Mouse (Mus musculus) MEL (cell line): ENCODE data around the gene Tfap4. TPM values are rescaled to one million over a fixed set of nuclear protein-coding genes. Genes with fewer than 3 reads are reported as not detected.
A peak's percentile ranks its signal among the peaks of the same experiment; 100 is the strongest.

Experiments
- DNase-seq: peaks from one replicate; pipeline ENCODE4 v3.0.0; 2011; ENCODE audit warnings: low read depth, low spot score
- H3K27ac ChIP-seq: 2 replicates; pipeline ENCODE4 v1.5.1; 2012; ENCODE audit warnings: low read depth, mild to moderate bottlenecking, control low read depth, low read length, moderate library complexity; ENCODE audit not compliant: control insufficient read depth
- H3K27me3 ChIP-seq, 2 experiments: fragments of 150-350 bp in 1 of 2; sonication (generic) in 1 of 2; 2 replicates each; pipeline ENCODE4 v1.6.1; 2012; ENCODE audit warnings: low read length in 2 of 2, mild to moderate bottlenecking in 2 of 2, improper control_type of control experiment in 1 of 2, moderate library complexity in 1 of 2; ENCODE audit not compliant: insufficient read depth in 2 of 2, control insufficient read depth in 1 of 2
- H3K36me3 ChIP-seq, 2 experiments: 2 replicates each; pipeline ENCODE4 v1.6.1; 2012 to 2014; ENCODE audit warnings: low read length in 2 of 2, improper control_type of control experiment in 1 of 2, inconsistent platforms in 1 of 2, mild to moderate bottlenecking in 1 of 2; ENCODE audit not compliant: insufficient read depth in 2 of 2, control insufficient read depth in 1 of 2
- H3K4me1 ChIP-seq, 2 experiments: fragments of 150-350 bp in 1 of 2; sonication (generic) in 1 of 2; 2 replicates each; pipeline ENCODE4 v1.6.1; 2012; ENCODE audit warnings: low read length in 2 of 2, improper control_type of control experiment in 1 of 2, mild to moderate bottlenecking in 1 of 2; ENCODE audit not compliant: insufficient read depth in 2 of 2, control insufficient read depth in 1 of 2
- H3K4me3 ChIP-seq, 2 experiments: fragments of 150-350 bp in 1 of 2; sonication (generic) in 1 of 2; 2 replicates each; pipeline ENCODE4 v1.5.1; 2012; ENCODE audit warnings: low read depth in 2 of 2, low read length in 2 of 2, mild to moderate bottlenecking in 2 of 2, moderate library complexity in 2 of 2, control low read depth in 1 of 2, improper control_type of control experiment in 1 of 2; ENCODE audit not compliant: control insufficient read depth in 1 of 2, insufficient read depth in 1 of 2
- H3K79me2 ChIP-seq: 2 replicates; pipeline ENCODE4 v1.6.1; 2012; ENCODE audit warnings: mild to moderate bottlenecking, low read length, moderate library complexity; ENCODE audit not compliant: control insufficient read depth, poor library complexity, insufficient read depth
- H3K9ac ChIP-seq: 2 replicates; pipeline ENCODE4 v1.6.1; 2012; ENCODE audit warnings: low read depth, mild to moderate bottlenecking, control low read depth, low read length, moderate library complexity; ENCODE audit not compliant: control insufficient read depth, poor library complexity, severe bottlenecking
- H3K9me3 ChIP-seq: fragments of 150-350 bp; sonication (generic); replicated peaks from 2 replicates; pipeline ENCODE4 v1.6.1; 2012; ENCODE audit warnings: mild to moderate bottlenecking, low read length, improper control_type of control experiment, moderate library complexity; ENCODE audit not compliant: insufficient read depth
- CHD1 ChIP-seq: IDR thresholded peaks from 2 replicates; pipeline ENCODE4 v1.6.1; 2012; ENCODE audit warnings: low read depth, mild to moderate bottlenecking, inconsistent platforms, low read length, improper control_type of control experiment
- CHD2 ChIP-seq: IDR thresholded peaks from 2 replicates; pipeline ENCODE4 v1.6.1; 2011; ENCODE audit warnings: low read length, improper control_type of control experiment
- CTCF ChIP-seq, 3 experiments: IDR thresholded peaks in 2 of 3; conservative IDR thresholded peaks in 1 of 3; 2 replicates each; pipeline ENCODE4 v1.5.1; 2011 to 2012; ENCODE audit warnings: low read length in 3 of 3, low read depth in 2 of 3, mild to moderate bottlenecking in 2 of 3, improper control_type of control experiment in 1 of 3, inconsistent platforms in 1 of 3, mixed read lengths in 1 of 3, moderate library complexity in 1 of 3; ENCODE audit not compliant: control insufficient read depth in 1 of 3, insufficient read depth in 1 of 3, poor library complexity in 1 of 3, severe bottlenecking in 1 of 3
- E2F4 ChIP-seq: IDR thresholded peaks from 2 replicates; pipeline ENCODE4 v1.6.1; 2011; ENCODE audit warnings: low read depth, low read length, improper control_type of control experiment, borderline replicate concordance
- EP300 ChIP-seq, 2 experiments: IDR thresholded peaks; 2 replicates each; pipeline ENCODE4 v1.6.1; 2011; ENCODE audit warnings: improper control_type of control experiment in 2 of 2, low read length in 2 of 2, low read depth in 1 of 2, mild to moderate bottlenecking in 1 of 2
- GABPA ChIP-seq: IDR thresholded peaks from 2 replicates; pipeline ENCODE4 v1.6.1; 2012; ENCODE audit warnings: low read depth, mild to moderate bottlenecking, inconsistent platforms, low read length, improper control_type of control experiment, moderate library complexity
- GATA1 ChIP-seq: IDR thresholded peaks from 2 replicates; pipeline ENCODE4 v1.6.1; 2011; ENCODE audit warnings: low read depth, low read length, improper control_type of control experiment
- JUND ChIP-seq: IDR thresholded peaks from 2 replicates; pipeline ENCODE4 v1.6.1; 2011; ENCODE audit warnings: low read depth, mild to moderate bottlenecking, improper control_type of control experiment, low read length
- KAT2A ChIP-seq: conservative IDR thresholded peaks from 2 replicates; pipeline ENCODE4 v1.6.1; 2012; ENCODE audit warnings: low read depth, low read length, improper control_type of control experiment, inconsistent platforms
- MEF2A ChIP-seq: IDR thresholded peaks from 2 replicates; pipeline ENCODE4 v1.6.1; 2014; ENCODE audit warnings: low read depth, mild to moderate bottlenecking, inconsistent platforms, low read length, improper control_type of control experiment; ENCODE audit not compliant: poor library complexity, insufficient replicate concordance, severe bottlenecking; ENCODE audit errors: extremely low read depth
- MYB ChIP-seq: IDR thresholded peaks from 2 replicates; pipeline ENCODE4 v1.6.1; 2011; ENCODE audit warnings: mild to moderate bottlenecking, low read depth, low read length, improper control_type of control experiment
- MYC ChIP-seq: IDR thresholded peaks from 2 replicates; pipeline ENCODE4 v1.6.1; 2011; ENCODE audit warnings: low read depth, mild to moderate bottlenecking, low read length, improper control_type of control experiment, moderate library complexity
- NELFE ChIP-seq: IDR thresholded peaks from 2 replicates; pipeline ENCODE4 v1.6.1; 2011; ENCODE audit warnings: low read depth, low read length, improper control_type of control experiment
- POLR2A ChIP-seq, 2 experiments: IDR thresholded peaks; 2 replicates each; pipeline ENCODE4 v1.6.1; 2011 to 2012; ENCODE audit warnings: low read length in 2 of 2, mild to moderate bottlenecking in 2 of 2, control low read depth in 1 of 2, improper control_type of control experiment in 1 of 2, low read depth in 1 of 2, moderate library complexity in 1 of 2; ENCODE audit not compliant: control insufficient read depth in 1 of 2, insufficient read depth in 1 of 2, poor library complexity in 1 of 2
- SMC3 ChIP-seq: IDR thresholded peaks from 2 replicates; pipeline ENCODE4 v1.6.1; 2011; ENCODE audit warnings: low read depth, low read length, improper control_type of control experiment
- USF1 ChIP-seq: IDR thresholded peaks from 2 replicates; pipeline ENCODE4 v1.6.1; 2014; ENCODE audit warnings: low read depth, mild to moderate bottlenecking, inconsistent platforms, low read length, improper control_type of control experiment, moderate library complexity
- ZC3H11A ChIP-seq: IDR thresholded peaks from 2 replicates; pipeline ENCODE4 v1.6.1; 2012; ENCODE audit warnings: low read depth, mild to moderate bottlenecking, inconsistent platforms, low read length, improper control_type of control experiment
- ZNF384 ChIP-seq: IDR thresholded peaks from 2 replicates; pipeline ENCODE4 v1.6.1; 2012; ENCODE audit warnings: low read depth, mild to moderate bottlenecking, inconsistent platforms, low read length, improper control_type of control experiment
- polyA plus RNA-seq, 2 experiments: library from polyadenylated mRNA; stranded (reverse) in 1 of 2; unstranded in 1 of 2; fragments of >175 nt in 1 of 2; fragments of >200 nt in 1 of 2; gene quantifications; 2 replicates each; pipeline versions ENCODE4 v1.2.1 to v1.2.4; 2012; ENCODE audit warnings: low replicate concordance in 2 of 2, low read depth in 1 of 2; ENCODE audit not compliant: insufficient read length in 2 of 2, insufficient read depth in 1 of 2, missing spikeins in 1 of 2
- total RNA-seq: library from RNA; depleted of rRNA; stranded (reverse); fragments of 300-350 nt; gene quantifications from 2 replicates; pipeline ENCODE4 v1.2.3, GENCODE M21; 2012

Gene Tfap4
- total and polyA plus RNA-seq, 3 experiments = 26.2 to 217 (median 40.3) TPM

- Histone ChIP-seq H3K27ac (no peak overlapping the region), H3K79me2 (no peaks in the 10 kb centered on the region), H3K36me3 (peaks cover 0 to 11% of the 10 kb centered on the region in 2 experiments; a peak in 2 of 4 replicates), H3K9ac (no peak overlapping the region), H3K27me3 (no peaks in the 10 kb centered on the region), H3K4me1 (peaks cover 0 to 18% of the 10 kb centered on the region in 2 experiments; a peak in 2 of 4 replicates), H3K4me3 (no peak overlapping the region), H3K9me3 (no peaks in the 10 kb centered on the region)
- no peak for TF ChIP-seq MEF2A
- no peak for TF ChIP-seq GABPA
- TF ChIP-seq ZNF384 = no peak
- no peak for TF ChIP-seq CTCF (IDR thresholded peaks at IDR 0.05 in 2 of 3, conservative IDR thresholded peaks at IDR 0.05 in 1 of 3; ENCODE audit: control insufficient read depth in 1 of 3, insufficient read depth in 1 of 3, low read depth in 2 of 3, low read length in 3 of 3, poor library complexity in 1 of 3, severe bottlenecking in 1 of 3)
- no peak for TF ChIP-seq GATA1
- TF ChIP-seq ZC3H11A = no peak
- no peak for TF ChIP-seq POLR2A (IDR thresholded peaks at IDR 0.05; ENCODE audit: control insufficient read depth in 1 of 2, insufficient read depth in 1 of 2, low read depth in 1 of 2, low read length in 2 of 2, poor library complexity in 1 of 2)
- no peak for DNase-seq
Measured at GRCm38 (mm10) chr16:4521735-4522530, 37.7 kb downstream of the Tfap4 start.

GRCm38 (mm10) chr16:4521074-4521667, 38.5 kb downstream of the Tfap4 start:
- no peak overlapping the region for H3K27ac ChIP-seq
- no peaks in the 10 kb centered on the region for H3K9me3 ChIP-seq
- H3K4me3 ChIP-seq = no peak overlapping the region
- no peak overlapping the region for H3K9ac ChIP-seq
- H3K36me3 ChIP-seq = peaks cover 0 to 11% of the 10 kb centered on the region in 2 experiments; a peak in 2 of 4 replicates
- H3K79me2 ChIP-seq = no peaks in the 10 kb centered on the region
- DNase-seq = peak; percentile 48
- H3K27me3 ChIP-seq = no peaks in the 10 kb centered on the region
- peaks cover 0 to 18% of the 10 kb centered on the region in 2 experiments; a peak in 2 of 4 replicates for H3K4me1 ChIP-seq
- no peak for TF ChIP-seq ZC3H11A
- peak; percentile 26 to 67; a peak in 3 of 4 replicates for TF ChIP-seq EP300 (IDR thresholded peaks at IDR 0.05; ENCODE audit: low read depth in 1 of 2, low read length in 2 of 2)
- peak; percentile 77 for TF ChIP-seq GATA1
- TF ChIP-seq CHD2 = no peak
- no peak for TF ChIP-seq KAT2A
- TF ChIP-seq, all 39 proteins: peak for 2

- DNase-seq = no peak
- H3K79me2 ChIP-seq = no peaks in the 10 kb centered on the region
- no peak overlapping the region for H3K9ac ChIP-seq
- H3K27ac ChIP-seq = no peak overlapping the region
- H3K4me1 ChIP-seq = peaks cover 0 to 18% of the 10 kb centered on the region in 2 experiments; a peak in 2 of 4 replicates
- H3K36me3 ChIP-seq = peaks cover 0 to 11% of the 10 kb centered on the region in 2 experiments; a peak in 2 of 4 replicates
- no peaks in the 10 kb centered on the region for H3K9me3 ChIP-seq
- H3K4me3 ChIP-seq = no peak overlapping the region
- H3K27me3 ChIP-seq = no peaks in the 10 kb centered on the region
- TF ChIP-seq CTCF (IDR thresholded peaks at IDR 0.05 in 2 of 3, conservative IDR thresholded peaks at IDR 0.05 in 1 of 3; ENCODE audit: control insufficient read depth in 1 of 3, insufficient read depth in 1 of 3, low read depth in 2 of 3, low read length in 3 of 3, poor library complexity in 1 of 3, severe bottlenecking in 1 of 3) = no peak
- TF ChIP-seq MYB = no peak
- no peak for TF ChIP-seq JUND
- TF ChIP-seq NELFE = no peak
- no peak for TF ChIP-seq POLR2A (IDR thresholded peaks at IDR 0.05; ENCODE audit: control insufficient read depth in 1 of 2, insufficient read depth in 1 of 2, low read depth in 1 of 2, low read length in 2 of 2, poor library complexity in 1 of 2)
- TF ChIP-seq MEF2A = no peak
- TF ChIP-seq MYC = no peak
- TF ChIP-seq SMC3 = no peak
- no peak for TF ChIP-seq KAT2A
- no peak for TF ChIP-seq E2F4
- TF ChIP-seq CHD1 = no peak
- TF ChIP-seq USF1 = no peak
- TF ChIP-seq CHD2 = no peak
Measured at GRCm38 (mm10) chr16:4520673-4521072, 39.0 kb downstream of the Tfap4 start.
